9 mouse cellular contexts compared by ENCODE assay signal in genomic region chr1:74110932-74111695, GRCm38 (mm10). TPM values are rescaled to one million over a fixed set of nuclear protein-coding genes. Genes with fewer than 3 reads are reported as not detected.
DNase-seq lines count a peak whose midpoint lies in the region; ATAC-seq and TF ChIP-seq lines count a peak whose summit lies in the region.
"Had no signal": no experiment of that assay in that cellular context is flagged by ENCODE, and none has a peak within 500 bp of the region (broad histone marks: within the 10 kb centered on the region; RNA-seq: fewer than 3 reads in every experiment).

No protein-coding gene starts in this region.

- peaks cover 12% of the 10 kb centered on the region; the same call in 1 of the 2 replicates for H3K4me1 ChIP-seq in forebrain, postnatal 0 days (ENCODE audit: insufficient read depth)
- H3K4me1 ChIP-seq in limb, embryonic 11.5 days (ENCODE audit: control insufficient read depth, insufficient read depth, low read length) = peaks cover 33% of the 10 kb centered on the region
- no peaks in the 10 kb centered on the region; the same call in 1 of the 2 replicates for H3K4me1 ChIP-seq in stomach, postnatal 0 days (replicated peaks; ENCODE audit: control insufficient read depth, insufficient read depth)

- H3K4me3 ChIP-seq in forebrain, postnatal 0 days (ENCODE audit: low read depth, low read length) = no peak overlapping the region
- no peak overlapping the region for H3K4me3 ChIP-seq in limb, embryonic 11.5 days (ENCODE audit: low read depth, low read length)
- no peak overlapping the region for H3K4me3 ChIP-seq in stomach, postnatal 0 days (ENCODE audit: low read depth, low read length)

- no peak overlapping the region for H3K4me2 ChIP-seq in forebrain, postnatal 0 days (ENCODE audit: low read depth)
- peak overlapping the region; percentile 5; the same call in 1 of the 2 replicates for H3K4me2 ChIP-seq in limb, embryonic 11.5 days (ENCODE audit: low read depth, severe bottlenecking)
- H3K4me2 ChIP-seq in stomach, postnatal 0 days (replicated peaks; ENCODE audit: low read depth) = no peak overlapping the region

- ATAC-seq in forebrain, postnatal 0 days = peak; percentile 89
- ATAC-seq in limb, embryonic 11.5 days (ENCODE audit: insufficient number of reproducible peaks, low FRiP score, low TSS enrichment, low read depth) = peak; percentile 84
- ATAC-seq in stomach, postnatal 0 days (ENCODE audit: low FRiP score, low TSS enrichment) = 0 out of 2 replicates have a peak, but pooled peaks have one; percentile 24

- no peak overlapping the region for H3K27ac ChIP-seq in forebrain, postnatal 0 days (ENCODE audit: low read depth, low read length)
- H3K27ac ChIP-seq in limb, embryonic 11.5 days (replicated peaks; ENCODE audit: low read depth, low read length) = peak overlapping the region; percentile 76
- no peak overlapping the region for H3K27ac ChIP-seq in stomach, postnatal 0 days (replicated peaks)

- TF ChIP-seq CTCF in forebrain, postnatal 0 days (IDR thresholded peaks at IDR 0.05; ENCODE audit: low read depth) = no peak
- TF ChIP-seq CTCF in stomach, postnatal 0 days (IDR thresholded peaks at IDR 0.05; ENCODE audit: low read depth) = no peak

- no peak for TF ChIP-seq EP300 in stomach, postnatal 0 days (optimal IDR thresholded peaks at IDR 0.05)

- H3K36me3 ChIP-seq in forebrain, postnatal 0 days (ENCODE audit: insufficient read depth) = no peaks in the 10 kb centered on the region
- H3K36me3 ChIP-seq in limb, embryonic 11.5 days (ENCODE audit: control insufficient read depth, insufficient read depth, low read length) = no peaks in the 10 kb centered on the region
- no peaks in the 10 kb centered on the region for H3K36me3 ChIP-seq in stomach, postnatal 0 days (ENCODE audit: control insufficient read depth, insufficient read depth, low read length)

- H3K9ac ChIP-seq in forebrain, postnatal 0 days = no peak overlapping the region
- H3K9ac ChIP-seq in limb, embryonic 11.5 days (ENCODE audit: low read length) = peak overlapping the region; percentile 0; the same call in 1 of the 2 replicates
- H3K9ac ChIP-seq in stomach, postnatal 0 days (ENCODE audit: low read length) = no peak overlapping the region

- H3K9me3 ChIP-seq in forebrain, postnatal 0 days (ENCODE audit: low read length) = no peaks in the 10 kb centered on the region
- no peaks in the 10 kb centered on the region for H3K9me3 ChIP-seq in limb, embryonic 11.5 days (ENCODE audit: control insufficient read depth, low read length)
- H3K9me3 ChIP-seq in stomach, postnatal 0 days (ENCODE audit: control insufficient read depth, low read length) = no peaks in the 10 kb centered on the region

- 13% methylated on average over 8 of the region's 8 CpGs for WGBS in forebrain, postnatal 0 days
- WGBS in limb, embryonic 11.5 days = 9% methylated on average over 8 of the region's 8 CpGs
- WGBS in stomach, postnatal 0 days = 39% methylated on average over 8 of the region's 8 CpGs

- H3K27me3 ChIP-seq in forebrain, postnatal 0 days (ENCODE audit: insufficient read depth, low read length) = no peaks in the 10 kb centered on the region
- H3K27me3 ChIP-seq in limb, embryonic 11.5 days (ENCODE audit: control insufficient read depth, insufficient read depth, low read length) = no peaks in the 10 kb centered on the region
- H3K27me3 ChIP-seq in stomach, postnatal 0 days (ENCODE audit: control insufficient read depth, insufficient read depth, low read length) = no peaks in the 10 kb centered on the region

- DNase-seq in right cerebral cortex, postnatal 4 days = peak; percentile 38
- no peak for DNase-seq in right cerebral cortex, postnatal 25 days
- DNase-seq in forebrain, postnatal 0 days = peak; percentile 57
- DNase-seq in limb, embryonic 11.5 days (ENCODE audit: low spot score) = peak; percentile 72
- no peak for DNase-seq in stomach, postnatal 0 days (ENCODE audit: low spot score)
- DNase-seq in left cerebral cortex, postnatal 14 days (ENCODE audit: low spot score in 2 of 2) = no peak
- no peak for DNase-seq in frontal cortex, postnatal 14 days (ENCODE audit: low spot score in 2 of 2)
- DNase-seq in T-cell, adult 2 months (ENCODE audit: low spot score) = no peak

- intact Hi-C loops in left cerebral cortex, postnatal 14 days (cut with DNase I) = no loop called here

RNA-seq across cellular contexts. Expression of gene Tns1, which starts 13.1 kb away (rescaled TPM):
- total RNA-seq in forebrain, postnatal 0 days (2014; rRNA removed) = 10.2 and 21.8 TPM in 2 replicates
- polyA plus RNA-seq in forebrain, postnatal 0 days (2015; fragmentation: Nextera tagmentation; extraction: Ambion mirVana) = 6.0 and 7.0 TPM in 2 replicates
- 36.3 and 36.9 TPM in 2 replicates for polyA plus RNA-seq in limb, embryonic 11.5 days (2014; fragmentation: Nextera tagmentation; extraction: Ambion mirVana)
- polyA plus RNA-seq in stomach, postnatal 0 days (2015; fragmentation: Nextera tagmentation; extraction: Ambion mirVana) = 28.8 and 32.7 TPM in 2 replicates
- total RNA-seq in left cerebral cortex, postnatal 14 days (2021) = 10 to 100 TPM; 30.2 to 39.1 TPM

RNA-seq across cellular contexts. Expression of gene Rufy4, which starts 14.2 kb away (rescaled TPM):
- 0.15 TPM in 1 of 2 replicates, not detected in the other for total RNA-seq in forebrain, postnatal 0 days (2014; rRNA removed)
- polyA plus RNA-seq in forebrain, postnatal 0 days (2015; fragmentation: Nextera tagmentation; extraction: Ambion mirVana) = 0.08 and 0.13 TPM in 2 replicates
- 0.07 TPM in 1 of 2 replicates, not detected in the other for polyA plus RNA-seq in limb, embryonic 11.5 days (2014; fragmentation: Nextera tagmentation; extraction: Ambion mirVana)
- polyA plus RNA-seq in stomach, postnatal 0 days (2015; fragmentation: Nextera tagmentation; extraction: Ambion mirVana) = 0.13 and 0.19 TPM in 2 replicates
- under 1 TPM in 1 of 2 experiments, not detected in 1; 0.17 TPM for total RNA-seq in left cerebral cortex, postnatal 14 days (2021)

RNA-seq across cellular contexts. Expression of gene Cxcr2, which starts 42.7 kb away (rescaled TPM):
- total RNA-seq in forebrain, postnatal 0 days (2014; rRNA removed) = 0.48 TPM in 1 of 2 replicates, not detected in the other
- 0.05 TPM in 1 of 2 replicates, not detected in the other for polyA plus RNA-seq in forebrain, postnatal 0 days (2015; fragmentation: Nextera tagmentation; extraction: Ambion mirVana)
- 0.08 and 0.14 TPM in 2 replicates for polyA plus RNA-seq in limb, embryonic 11.5 days (2014; fragmentation: Nextera tagmentation; extraction: Ambion mirVana)
- polyA plus RNA-seq in stomach, postnatal 0 days (2015; fragmentation: Nextera tagmentation; extraction: Ambion mirVana) = 0.15 and 0.18 TPM in 2 replicates
- total RNA-seq in left cerebral cortex, postnatal 14 days (2021) = under 1 TPM; 0.11 to 0.17 TPM
- total RNA-seq: layer of hippocampus, postnatal 14 days had no signal

Comparison
In these comparisons a context has a peak if more than half of its experiments do, and no peak if none do; other contexts are left out.
1. DNase-seq: peak in right cerebral cortex, postnatal 4 days (single experiment), forebrain, postnatal 0 days (single experiment) and limb, embryonic 11.5 days (single experiment); none in right cerebral cortex, postnatal 25 days (single experiment), stomach, postnatal 0 days (single experiment), left cerebral cortex, postnatal 14 days (0 of 2), frontal cortex, postnatal 14 days (0 of 2) and T-cell, adult 2 months (single experiment).
2. ATAC-seq: peak in every context shown above with its lines; median percentile 89 in forebrain, postnatal 0 days; 84 in limb, embryonic 11.5 days; 24 in stomach, postnatal 0 days.